Mouse (Mus musculus): ENCODE data around the gene Calr4. TPM values are rescaled to one million over a fixed set of nuclear protein-coding genes. Genes with fewer than 3 reads are reported as not detected.

The Calr4 gene
- polyA plus RNA-seq, 1 experiment from 2014 or later, result 0.15 TPM

GRCm38 (mm10) chr4:109256791-109257190 is 22.5 kb downstream of the Calr4 start:
- no peak overlapping the region for H3K27ac ChIP-seq
- no peaks in the 10 kb centered on the region for H3K36me3 ChIP-seq
- no peak overlapping the region for H3K9ac ChIP-seq
- H3K9me3 ChIP-seq, result no peaks in the 10 kb centered on the region
- WGBS, result 87% methylated on average over 6 of the region's 6 CpGs
- H3K4me2 ChIP-seq, result no peak overlapping the region
- no peaks in the 10 kb centered on the region for H3K4me1 ChIP-seq
- no peak overlapping the region for H3K4me3 ChIP-seq
- no peak for ATAC-seq (ENCODE audit: insufficient number of reproducible peaks, insufficient read depth, low FRiP score, low TSS enrichment, low read depth)
- no peaks in the 10 kb centered on the region for H3K27me3 ChIP-seq

GRCm38 (mm10) chr4:109257639-109258038 is 23.4 kb downstream of the Calr4 start:
- ATAC-seq (ENCODE audit: insufficient number of reproducible peaks, insufficient read depth, low FRiP score, low TSS enrichment, low read depth), result no peak

GRCm38 (mm10) chr4:109262068-109262467 is 27.8 kb downstream of the Calr4 start:
- H3K36me3 ChIP-seq, result no peaks in the 10 kb centered on the region
- no peak overlapping the region for H3K4me3 ChIP-seq
- no peaks in the 10 kb centered on the region for H3K4me1 ChIP-seq
- no peak overlapping the region for H3K27ac ChIP-seq
- no peak overlapping the region for H3K9ac ChIP-seq
- H3K9me3 ChIP-seq, result no peaks in the 10 kb centered on the region
- H3K27me3 ChIP-seq, result no peaks in the 10 kb centered on the region
- 59% methylated on average over 6 of the region's 6 CpGs for WGBS
- no peak overlapping the region for H3K4me2 ChIP-seq
- no peak for ATAC-seq (ENCODE audit: insufficient number of reproducible peaks, insufficient read depth, low FRiP score, low TSS enrichment, low read depth)

More at GRCm38 (mm10) chr4:109257639-109258038, 23.4 kb downstream of the Calr4 start:
- H3K36me3 ChIP-seq, result no peaks in the 10 kb centered on the region
- H3K9ac ChIP-seq, result no peak overlapping the region
- H3K27me3 ChIP-seq, result no peaks in the 10 kb centered on the region
- H3K27ac ChIP-seq, result no peak overlapping the region
- no peaks in the 10 kb centered on the region for H3K9me3 ChIP-seq
- H3K4me3 ChIP-seq, result no peak overlapping the region
- H3K4me1 ChIP-seq, result no peaks in the 10 kb centered on the region
- no peak overlapping the region for H3K4me2 ChIP-seq

GRCm38 (mm10) chr4:109266056-109266455 is 31.8 kb downstream of the Calr4 start:
- no peak for ATAC-seq (ENCODE audit: insufficient number of reproducible peaks, insufficient read depth, low FRiP score, low TSS enrichment, low read depth)
- Histone ChIP-seq H3K27me3 (no peaks in the 10 kb centered on the region), H3K4me3 (no peak overlapping the region), H3K27ac (no peak overlapping the region), H3K9me3 (no peaks in the 10 kb centered on the region), H3K4me2 (no peak overlapping the region), H3K9ac (no peak overlapping the region), H3K36me3 (no peaks in the 10 kb centered on the region), H3K4me1 (no peaks in the 10 kb centered on the region)
- 84% methylated on average over 3 of the region's 3 CpGs for WGBS

- H3K9me3 ChIP-seq, result no peaks in the 10 kb centered on the region
- no peaks in the 10 kb centered on the region for H3K27me3 ChIP-seq
- no peaks in the 10 kb centered on the region for H3K36me3 ChIP-seq
- no peak for ATAC-seq (ENCODE audit: insufficient number of reproducible peaks, insufficient read depth, low FRiP score, low TSS enrichment, low read depth)
- no peak overlapping the region for H3K4me3 ChIP-seq
- no peak overlapping the region for H3K4me2 ChIP-seq
- WGBS, result 53% methylated on average over 2 of the region's 2 CpGs
- H3K9ac ChIP-seq, result no peak overlapping the region
- no peak overlapping the region for H3K27ac ChIP-seq
- no peaks in the 10 kb centered on the region for H3K4me1 ChIP-seq
Observed at GRCm38 (mm10) chr4:109266744-109267143, 32.5 kb downstream of the Calr4 start.

- H3K27me3 ChIP-seq, result no peaks in the 10 kb centered on the region
- no peaks in the 10 kb centered on the region for H3K9me3 ChIP-seq
- 80% methylated on average over 3 of the region's 3 CpGs for WGBS
- no peaks in the 10 kb centered on the region for H3K36me3 ChIP-seq
- no peak overlapping the region for H3K27ac ChIP-seq
- no peak overlapping the region for H3K4me3 ChIP-seq
- H3K4me1 ChIP-seq, result no peaks in the 10 kb centered on the region
- ATAC-seq (ENCODE audit: insufficient number of reproducible peaks, insufficient read depth, low FRiP score, low TSS enrichment, low read depth), result no peak
- H3K9ac ChIP-seq, result no peak overlapping the region
- no peak overlapping the region for H3K4me2 ChIP-seq
Observed at GRCm38 (mm10) chr4:109267452-109267851, 33.2 kb downstream of the Calr4 start.

GRCm38 (mm10) chr4:109268903-109269302 is 34.6 kb downstream of the Calr4 start:
- no peak overlapping the region for H3K27ac ChIP-seq
- H3K9ac ChIP-seq, result no peak overlapping the region
- H3K4me1 ChIP-seq, result no peaks in the 10 kb centered on the region
- no peaks in the 10 kb centered on the region for H3K36me3 ChIP-seq
- 85% methylated on average over 3 of the region's 3 CpGs for WGBS
- no peak overlapping the region for H3K4me2 ChIP-seq
- H3K9me3 ChIP-seq, result no peaks in the 10 kb centered on the region
- ATAC-seq (ENCODE audit: insufficient number of reproducible peaks, insufficient read depth, low FRiP score, low TSS enrichment, low read depth), result no peak
- H3K27me3 ChIP-seq, result no peaks in the 10 kb centered on the region
- H3K4me3 ChIP-seq, result no peak overlapping the region

- H3K27ac ChIP-seq, result no peak overlapping the region
- no peaks in the 10 kb centered on the region for H3K27me3 ChIP-seq
- no peaks in the 10 kb centered on the region for H3K9me3 ChIP-seq
- no peak overlapping the region for H3K4me2 ChIP-seq
- H3K36me3 ChIP-seq, result no peaks in the 10 kb centered on the region
- H3K4me1 ChIP-seq, result no peaks in the 10 kb centered on the region
- H3K4me3 ChIP-seq, result no peak overlapping the region
- WGBS, result 90% methylated on average over 4 of the region's 4 CpGs
- H3K9ac ChIP-seq, result no peak overlapping the region
- no peak for ATAC-seq (ENCODE audit: insufficient number of reproducible peaks, insufficient read depth, low FRiP score, low TSS enrichment, low read depth)
Observed at GRCm38 (mm10) chr4:109271803-109272202, 37.5 kb downstream of the Calr4 start.

- 70% methylated on average over 2 of the region's 2 CpGs for WGBS
- H3K4me3 ChIP-seq, result no peak overlapping the region
- no peaks in the 10 kb centered on the region for H3K36me3 ChIP-seq
- no peak overlapping the region for H3K9ac ChIP-seq
- no peak overlapping the region for H3K4me2 ChIP-seq
- no peak overlapping the region for H3K27ac ChIP-seq
- H3K27me3 ChIP-seq, result no peaks in the 10 kb centered on the region
- H3K4me1 ChIP-seq, result no peaks in the 10 kb centered on the region
- no peak for ATAC-seq (ENCODE audit: insufficient number of reproducible peaks, insufficient read depth, low FRiP score, low TSS enrichment, low read depth)
- no peaks in the 10 kb centered on the region for H3K9me3 ChIP-seq
Observed at GRCm38 (mm10) chr4:109273586-109274240, 39.4 kb downstream of the Calr4 start.

- Histone ChIP-seq H3K27me3 (no peaks in the 10 kb centered on the region), H3K4me2 (peak within 1 kb of the TSS; percentile 86), H3K9me3 (no peaks in the 10 kb centered on the region), H3K4me1 (peaks cover 15% of the 10 kb centered on the region), H3K27ac (peak within 1 kb of the TSS; percentile 72), H3K36me3 (no peaks in the 10 kb centered on the region), H3K9ac (peak within 1 kb of the TSS; percentile 85), H3K4me3 (peak within 1 kb of the TSS; percentile 84)
- WGBS, result 3% methylated on average over 36 of the region's 44 CpGs
- ATAC-seq (ENCODE audit: insufficient number of reproducible peaks, insufficient read depth, low FRiP score, low TSS enrichment, low read depth), result peak; percentile 95
Observed at GRCm38 (mm10) chr4:109279689-109280458, 45.6 kb downstream of the Calr4 start, which contains the start of gene Eps15. Gene Eps15 (plus strand): TSS chr4:109280268.

GRCm38 (mm10) chr4:109280459-109281160 is 46.3 kb downstream of the Calr4 start:
- H3K36me3 ChIP-seq, result 0 out of 2 replicates have a peak, but pooled peaks cover 4% of the 10 kb centered on the region
- WGBS, result under 1% methylated on average over 75 of the region's 85 CpGs
- peak overlapping the region; percentile 85 for H3K9ac ChIP-seq
- H3K4me2 ChIP-seq, result peak overlapping the region; percentile 86
- peak overlapping the region; percentile 84 for H3K4me3 ChIP-seq
- no peaks in the 10 kb centered on the region for H3K27me3 ChIP-seq
- no peaks in the 10 kb centered on the region for H3K9me3 ChIP-seq
- peak; percentile 81 for ATAC-seq (ENCODE audit: insufficient number of reproducible peaks, insufficient read depth, low FRiP score, low TSS enrichment, low read depth)
- peak overlapping the region; percentile 72 for H3K27ac ChIP-seq
- H3K4me1 ChIP-seq, result peaks cover 15% of the 10 kb centered on the region
